Mouse (Mus musculus) neural tube, embryonic 11.5 days (tissue): Measurements from ENCODE around the gene Fndc3b. TPM values are rescaled to one million over a fixed set of nuclear protein-coding genes. Genes with fewer than 3 reads are reported as not detected.

ENCODE experiments used
- ATAC-seq: fragments of 200-750 bp; cut with Nextera tagmentation; 2 replicates; pipeline ENCODE4 v1.8.0; 2017; ENCODE audit warnings: moderate number of reproducible peaks, mild to moderate bottlenecking, moderate TSS enrichment, moderate library complexity; ENCODE audit not compliant: insufficient read depth, low FRiP score, low TSS enrichment
- DNase-seq: peaks from one replicate; pipeline ENCODE4 v3.0.0-alpha.2; 2015; ENCODE audit warnings: low spot score
- H3K27ac ChIP-seq: fragments of 300-500 bp; sonication (generic); 2 replicates; pipeline ENCODE4 v1.5.1; 2014; ENCODE audit warnings: low read depth, mild to moderate bottlenecking, low read length
- H3K27me3 ChIP-seq: fragments of 300-500 bp; sonication (generic); 2 replicates; pipeline ENCODE4 v1.6.1; 2014; ENCODE audit warnings: mild to moderate bottlenecking, low read length, mixed read lengths; ENCODE audit not compliant: control insufficient read depth, insufficient read depth
- H3K36me3 ChIP-seq: fragments of 300-500 bp; sonication (generic); 2 replicates; pipeline ENCODE4 v1.6.1; 2014; ENCODE audit warnings: mild to moderate bottlenecking, low read length, moderate library complexity, mixed read lengths; ENCODE audit not compliant: control insufficient read depth, insufficient read depth
- H3K4me1 ChIP-seq: fragments of 300-500 bp; sonication (generic); 2 replicates; pipeline ENCODE4 v1.6.1; 2014; ENCODE audit warnings: low read length, mixed read lengths; ENCODE audit not compliant: control insufficient read depth, insufficient read depth
- H3K4me2 ChIP-seq: fragments of 300-500 bp; sonication (generic); 2 replicates; pipeline ENCODE4 v1.6.1; 2014; ENCODE audit warnings: low read depth, mild to moderate bottlenecking, moderate library complexity
- H3K4me3 ChIP-seq: fragments of 300-500 bp; sonication (generic); 2 replicates; pipeline ENCODE4 v1.5.1; 2014; ENCODE audit warnings: low read depth, low read length
- H3K9ac ChIP-seq: fragments of 300-500 bp; sonication (generic); 2 replicates; pipeline ENCODE4 v1.6.1; 2014; ENCODE audit warnings: mild to moderate bottlenecking, low read length
- H3K9me3 ChIP-seq: fragments of 300-500 bp; sonication (generic); 2 replicates; pipeline ENCODE4 v1.6.1; 2016; ENCODE audit warnings: low read length; ENCODE audit not compliant: control insufficient read depth
- WGBS: fragments of 180-500 bp; shearing (Covaris S2); extraction: QIAGEN DNeasy Blood & Tissue Kit; methylation state at CpG from one replicate; pipeline ENCODE4 v1.1.7; 2014; 5-methylcytosine and 5-hydroxymethylcytosine counted together
- polyA plus RNA-seq: library from polyadenylated mRNA; unstranded; fragments of >200 nt; fragmentation: Nextera tagmentation; extraction: Ambion mirVana; gene quantifications from 2 replicates; pipeline ENCODE4 v1.2.1, GENCODE M21; 2014

The Fndc3b gene
- polyA plus RNA-seq, 1 experiment from 2014 or later, result 12.9 TPM

- 72% methylated on average over 14 of the region's 14 CpGs for WGBS
- Histone ChIP-seq H3K4me2 (no peak overlapping the region), H3K27me3 (no peaks in the 10 kb centered on the region), H3K9me3 (no peaks in the 10 kb centered on the region), H3K9ac (no peak overlapping the region), H3K4me3 (no peak overlapping the region), H3K27ac (no peak overlapping the region), H3K4me1 (no peaks in the 10 kb centered on the region), H3K36me3 (peaks cover under 1% of the 10 kb centered on the region)
- ATAC-seq (no peak), DNase-seq (no peak)
Observed at GRCm38 (mm10) chr3:27495296-27496073, 215.6 kb downstream of the Fndc3b start.

- ATAC-seq, result no peak
- no peak for DNase-seq
- Histone ChIP-seq H3K4me3 (no peak overlapping the region), H3K36me3 (no peaks in the 10 kb centered on the region; the same call in 1 of the 2 replicates), H3K27me3 (no peaks in the 10 kb centered on the region), H3K4me1 (no peaks in the 10 kb centered on the region), H3K9ac (no peak overlapping the region), H3K4me2 (no peak overlapping the region), H3K9me3 (no peaks in the 10 kb centered on the region), H3K27ac (no peak overlapping the region)
- WGBS, result 79% methylated on average over 6 of the region's 6 CpGs
Observed at GRCm38 (mm10) chr3:27494698-27495097, 216.4 kb downstream of the Fndc3b start.

- WGBS, result 95% methylated on average over 8 of the region's 8 CpGs
- H3K4me1 ChIP-seq, result no peaks in the 10 kb centered on the region
- ATAC-seq, result no peak
Observed at GRCm38 (mm10) chr3:27494066-27494465, 217.0 kb downstream of the Fndc3b start.

GRCm38 (mm10) chr3:27491821-27492220, 219.3 kb downstream of the Fndc3b start:
- no peaks in the 10 kb centered on the region for H3K9me3 ChIP-seq
- H3K27me3 ChIP-seq, result no peaks in the 10 kb centered on the region
- H3K36me3 ChIP-seq, result no peaks in the 10 kb centered on the region
- no peak for DNase-seq
- H3K4me3 ChIP-seq, result no peak overlapping the region
- H3K4me1 ChIP-seq, result no peaks in the 10 kb centered on the region
- H3K27ac ChIP-seq, result no peak overlapping the region
- 87% methylated on average over 6 of the region's 6 CpGs for WGBS
- no peak overlapping the region for H3K9ac ChIP-seq
- ATAC-seq, result no peak
- H3K4me2 ChIP-seq, result no peak overlapping the region

More at GRCm38 (mm10) chr3:27494066-27494465, 217.0 kb downstream of the Fndc3b start:
- Histone ChIP-seq H3K9ac (no peak overlapping the region), H3K27ac (no peak overlapping the region), H3K36me3 (no peaks in the 10 kb centered on the region; the same call in 1 of the 2 replicates), H3K4me2 (no peak overlapping the region), H3K4me3 (no peak overlapping the region), H3K9me3 (no peaks in the 10 kb centered on the region), H3K27me3 (no peaks in the 10 kb centered on the region)
- DNase-seq, result no peak

- Histone ChIP-seq H3K4me3 (no peak overlapping the region), H3K9ac (no peak overlapping the region), H3K27me3 (no peaks in the 10 kb centered on the region), H3K4me2 (no peak overlapping the region), H3K27ac (no peak overlapping the region), H3K36me3 (no peaks in the 10 kb centered on the region), H3K4me1 (no peaks in the 10 kb centered on the region), H3K9me3 (no peaks in the 10 kb centered on the region)
- whole genome bisulfite sequencing, result 95% methylated on average over 8 of the region's 8 CpGs
- no peak for ATAC-seq
- DNase-seq, result no peak
Observed at GRCm38 (mm10) chr3:27491367-27491766, 219.7 kb downstream of the Fndc3b start.

- Histone ChIP-seq H3K4me2 (no peak overlapping the region), H3K4me1 (no peaks in the 10 kb centered on the region), H3K9ac (no peak overlapping the region), H3K9me3 (no peaks in the 10 kb centered on the region), H3K27ac (no peak overlapping the region), H3K36me3 (no peaks in the 10 kb centered on the region), H3K4me3 (no peak overlapping the region), H3K27me3 (no peaks in the 10 kb centered on the region)
- DNase-seq, result no peak
- WGBS, result 89% methylated on average over 9 of the region's 9 CpGs
- no peak for ATAC-seq
Observed at GRCm38 (mm10) chr3:27490891-27491290, 220.2 kb downstream of the Fndc3b start.

- H3K27ac ChIP-seq, result no peak overlapping the region
- H3K9ac ChIP-seq, result no peak overlapping the region
- no peaks in the 10 kb centered on the region for H3K4me1 ChIP-seq
- ATAC-seq, result no peak
- no peaks in the 10 kb centered on the region for H3K9me3 ChIP-seq
- no peak overlapping the region for H3K4me2 ChIP-seq
- no peak for DNase-seq
- 88% methylated on average over 6 of the region's 6 CpGs for WGBS
- no peaks in the 10 kb centered on the region for H3K36me3 ChIP-seq
- no peak overlapping the region for H3K4me3 ChIP-seq
- H3K27me3 ChIP-seq, result no peaks in the 10 kb centered on the region
Observed at GRCm38 (mm10) chr3:27489550-27489949, 221.6 kb downstream of the Fndc3b start.

GRCm38 (mm10) chr3:27485141-27485540, 226.0 kb downstream of the Fndc3b start:
- no peaks in the 10 kb centered on the region for H3K36me3 ChIP-seq
- no peaks in the 10 kb centered on the region for H3K27me3 ChIP-seq
- WGBS, result 86% methylated on average over 4 of the region's 4 CpGs
- H3K4me1 ChIP-seq, result no peaks in the 10 kb centered on the region
- H3K9ac ChIP-seq, result no peak overlapping the region
- ATAC-seq, result no peak
- DNase-seq, result no peak
- H3K27ac ChIP-seq, result no peak overlapping the region
- no peak overlapping the region for H3K4me3 ChIP-seq
- no peak overlapping the region for H3K4me2 ChIP-seq
- no peaks in the 10 kb centered on the region for H3K9me3 ChIP-seq

- WGBS, result 72% methylated on average over 3 of the region's 3 CpGs
- no peaks in the 10 kb centered on the region for H3K9me3 ChIP-seq
- no peak for DNase-seq
Observed at GRCm38 (mm10) chr3:27484698-27485097, 226.4 kb downstream of the Fndc3b start.

More at GRCm38 (mm10) chr3:27484698-27485097, 226.4 kb downstream of the Fndc3b start:
- Histone ChIP-seq H3K4me1 (no peaks in the 10 kb centered on the region), H3K4me2 (no peak overlapping the region), H3K9ac (no peak overlapping the region), H3K27ac (no peak overlapping the region), H3K36me3 (no peaks in the 10 kb centered on the region), H3K27me3 (no peaks in the 10 kb centered on the region), H3K4me3 (no peak overlapping the region)
- ATAC-seq, result no peak
